Mouse (Mus musculus): ENCODE measurements around the gene 2410015M20Rik.

GRCm38 (mm10) chr17:56572154-56572553 is 37.4 kb downstream of the 2410015M20Rik start:
- TF ChIP-seq CTCF (IDR thresholded peaks at IDR 0.05; ENCODE audit: control insufficient read depth, insufficient read depth, insufficient read length) (no peak), USF1 (IDR thresholded peaks at IDR 0.05; ENCODE audit: low read depth) (no peak), MYOD1 (IDR thresholded peaks at IDR 0.05; ENCODE audit: control insufficient read depth, insufficient read length, low read depth) (no peak), MYOG (IDR thresholded peaks at IDR 0.05; ENCODE audit: control insufficient read depth, extremely low read depth, insufficient read length) (no peak), FOSL1 (IDR thresholded peaks at IDR 0.05; ENCODE audit: insufficient read depth, low read length, poor library complexity, severe bottlenecking) (no peak)
